Mouse (Mus musculus) intestine, postnatal 0 days (tissue): Measurements from ENCODE around the gene Pik3r1. TPM values are rescaled to one million over a fixed set of nuclear protein-coding genes. Genes with fewer than 3 reads are reported as not detected.

ENCODE experiments used
- ATAC-seq: fragments of 200-750 bp; cut with Nextera tagmentation; 2 replicates; pipeline ENCODE4 v1.8.0; 2017; ENCODE audit warnings: mild to moderate bottlenecking, moderate TSS enrichment, moderate library complexity
- H3K27ac ChIP-seq: fragments of 300-500 bp; sonication (generic); 2 replicates; pipeline ENCODE4 v1.5.1; 2014; ENCODE audit warnings: mild to moderate bottlenecking, low read depth, low read length, moderate library complexity
- H3K27me3 ChIP-seq: fragments of 300-500 bp; sonication (generic); replicated peaks from 2 replicates; pipeline ENCODE4 v1.6.1; 2014; ENCODE audit warnings: low read length, mixed read lengths; ENCODE audit not compliant: control insufficient read depth, insufficient read depth
- H3K36me3 ChIP-seq: fragments of 300-500 bp; sonication (generic); 2 replicates; pipeline ENCODE4 v1.6.1; 2014; ENCODE audit warnings: mild to moderate bottlenecking, moderate library complexity; ENCODE audit not compliant: control insufficient read depth, insufficient read depth
- H3K4me1 ChIP-seq: fragments of 300-500 bp; sonication (generic); replicated peaks from 2 replicates; pipeline ENCODE4 v1.6.1; 2014; ENCODE audit warnings: antibody characterized with exemption, low read length, mixed read lengths; ENCODE audit not compliant: control insufficient read depth, insufficient read depth
- H3K4me2 ChIP-seq: fragments of 300-500 bp; sonication (generic); replicated peaks from 2 replicates; pipeline ENCODE4 v1.6.1; 2014; ENCODE audit warnings: low read depth, mild to moderate bottlenecking, moderate library complexity
- H3K4me3 ChIP-seq: fragments of 300-500 bp; sonication (generic); 2 replicates; pipeline ENCODE4 v1.5.1; 2014; ENCODE audit warnings: low read depth, low read length
- H3K9ac ChIP-seq: fragments of 300-500 bp; sonication (generic); 2 replicates; pipeline ENCODE4 v1.6.1; 2014; ENCODE audit warnings: mild to moderate bottlenecking, low read depth, low read length
- H3K9me3 ChIP-seq: fragments of 300-500 bp; sonication (generic); 2 replicates; pipeline ENCODE4 v1.6.1; 2016; ENCODE audit warnings: mixed run types; ENCODE audit not compliant: control insufficient read depth
- CTCF ChIP-seq: sonication (generic); IDR thresholded peaks from 2 replicates; pipeline ENCODE4 v1.5.1; 2016; ENCODE audit warnings: low read depth, mild to moderate bottlenecking, control low read depth, antibody characterized with exemption, moderate library complexity
- WGBS: fragments of 180-500 bp; shearing (Covaris S2); extraction: QIAGEN DNeasy Blood & Tissue Kit; methylation state at CpG from one replicate; pipeline ENCODE4 v1.1.7; 2014; 5-methylcytosine and 5-hydroxymethylcytosine counted together
- polyA plus RNA-seq: library from polyadenylated mRNA; unstranded; fragments of >200 nt; fragmentation: Nextera tagmentation; extraction: Ambion mirVana; gene quantifications from 2 replicates; pipeline ENCODE4 v1.2.1, GENCODE M21; 2015

The Pik3r1 gene
- polyA plus RNA-seq, 1 experiment from 2014 or later = 14.7 TPM

DNA sequence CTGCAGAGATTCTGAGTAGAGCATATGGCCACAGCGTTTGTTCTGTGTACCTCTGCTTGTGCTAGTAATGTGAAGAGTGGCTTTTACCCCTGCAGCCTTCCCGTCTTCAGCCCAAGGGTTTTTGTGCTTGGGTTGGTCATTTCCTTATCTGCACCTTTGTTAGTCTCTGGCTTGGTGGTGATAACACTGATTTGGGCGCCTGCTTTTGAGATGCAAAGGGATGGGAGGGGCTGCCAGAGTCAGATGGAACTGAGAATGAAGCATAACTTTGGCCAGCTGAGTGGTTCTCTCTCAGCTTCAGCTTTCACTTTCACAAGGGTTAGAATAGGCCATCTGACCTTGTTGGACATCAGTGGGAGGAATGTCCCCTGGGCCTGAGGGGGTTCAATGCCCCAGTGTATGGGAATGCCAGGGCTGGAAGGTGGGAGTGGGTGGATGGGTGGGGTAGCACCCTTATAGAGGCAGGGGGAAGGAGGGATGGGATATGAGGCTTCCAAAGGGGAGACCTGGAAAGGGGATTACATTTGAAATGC is 37.6 kb upstream of the Pik3r1 start:
- no peaks in the 10 kb centered on the region for H3K27me3 ChIP-seq
- no peak overlapping the region for H3K4me2 ChIP-seq
- no peak for ATAC-seq
- no peak for TF ChIP-seq CTCF
- H3K9me3 ChIP-seq = no peaks in the 10 kb centered on the region
- H3K4me3 ChIP-seq = no peak overlapping the region
- 67% methylated on average over 3 of the region's 3 CpGs for WGBS
- H3K36me3 ChIP-seq = no peaks in the 10 kb centered on the region
- H3K4me1 ChIP-seq = 0 out of 2 replicates have a peak, but pooled peaks cover 3% of the 10 kb centered on the region
- no peak overlapping the region for H3K27ac ChIP-seq
- H3K9ac ChIP-seq = no peak overlapping the region

DNA sequence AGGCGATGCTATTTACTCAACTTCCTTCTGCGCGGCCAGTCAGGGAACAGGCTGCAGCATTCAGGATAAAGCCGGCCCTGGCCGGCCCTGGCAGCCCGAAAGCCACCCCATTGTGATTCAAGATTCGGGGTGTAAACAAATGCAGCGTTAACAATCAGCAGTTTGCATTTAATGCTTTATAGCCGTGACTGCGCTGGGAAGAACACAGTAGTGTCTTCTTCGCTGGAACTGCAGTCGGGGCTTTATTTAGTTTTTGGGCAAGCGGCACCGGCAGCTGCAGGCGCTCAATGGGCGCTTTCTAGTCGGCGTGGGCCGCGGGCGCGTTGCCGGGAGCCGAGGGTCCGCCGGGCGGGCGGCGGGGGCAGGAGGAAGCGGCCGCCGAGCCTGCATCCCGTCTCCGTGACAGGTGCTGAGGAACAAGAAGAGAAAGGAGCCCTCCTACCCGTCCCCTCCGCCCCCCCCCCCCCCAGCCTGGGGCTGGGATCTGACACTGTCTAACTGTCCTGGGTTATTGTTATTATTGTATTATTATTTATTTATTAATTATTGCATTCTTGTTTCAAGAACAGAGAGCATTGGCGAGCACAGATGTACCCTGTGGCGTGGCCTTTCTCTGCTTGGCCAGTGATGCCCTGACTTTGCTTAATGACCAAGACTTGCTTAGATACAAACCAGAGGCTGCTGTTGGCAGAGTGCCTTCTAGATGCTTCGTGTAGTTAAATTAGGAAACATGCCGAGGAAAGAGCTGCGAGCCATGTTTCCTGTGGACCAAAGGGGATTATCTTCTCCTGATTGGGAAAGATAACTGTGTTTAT is 33.6 kb upstream of the Pik3r1 start:
- peak overlapping the region; percentile 57 for H3K9ac ChIP-seq
- peaks cover 11% of the 10 kb centered on the region for H3K27me3 ChIP-seq
- ATAC-seq = peak; percentile 77
- H3K9me3 ChIP-seq = no peaks in the 10 kb centered on the region
- no peak for TF ChIP-seq CTCF
- 0 out of 2 replicates have a peak, but pooled peaks cover 3% of the 10 kb centered on the region for H3K4me1 ChIP-seq
- H3K27ac ChIP-seq = peak overlapping the region; percentile 66
- H3K4me3 ChIP-seq = peak overlapping the region; percentile 40
- 8% methylated on average over 41 of the region's 41 CpGs for WGBS
- peak overlapping the region; percentile 85 for H3K4me2 ChIP-seq
- H3K36me3 ChIP-seq = no peaks in the 10 kb centered on the region

DNA sequence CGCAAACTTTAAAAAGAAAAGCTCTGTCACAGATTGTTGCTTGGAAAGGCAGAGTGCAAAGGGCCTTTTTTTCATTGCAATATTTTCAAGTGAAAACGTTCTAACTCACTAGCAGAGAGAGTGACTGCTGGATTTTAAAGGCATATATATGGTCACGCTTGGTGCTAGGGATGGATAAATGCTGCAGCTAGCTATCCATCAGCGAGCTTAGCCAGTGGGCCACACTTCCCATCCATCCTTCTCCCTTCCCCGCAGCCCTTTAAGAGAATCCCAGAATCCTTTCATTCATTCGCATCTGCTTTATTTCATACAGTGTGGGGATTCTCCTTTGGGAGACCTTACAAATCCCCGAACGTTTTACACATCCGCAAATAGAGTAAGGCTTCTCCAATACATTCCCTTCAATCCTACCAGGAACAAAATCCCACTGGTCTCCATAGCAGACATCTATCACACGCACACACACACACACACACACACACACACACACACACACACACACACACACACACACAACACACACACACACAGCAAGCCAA is 32.9 kb upstream of the Pik3r1 start:
- no peak for ATAC-seq
- peak overlapping the region; percentile 85 for H3K4me2 ChIP-seq
- H3K9ac ChIP-seq = no peak overlapping the region
- H3K36me3 ChIP-seq = no peaks in the 10 kb centered on the region
- WGBS = 54% methylated on average over 10 of the region's 10 CpGs
- H3K27ac ChIP-seq = peak overlapping the region; percentile 66; the same call in 1 of the 2 replicates
- no peak for TF ChIP-seq CTCF
- H3K4me3 ChIP-seq = peak overlapping the region; percentile 40
- 0 out of 2 replicates have a peak, but pooled peaks cover 3% of the 10 kb centered on the region for H3K4me1 ChIP-seq
- peaks cover 11% of the 10 kb centered on the region for H3K27me3 ChIP-seq
- no peaks in the 10 kb centered on the region for H3K9me3 ChIP-seq

DNA sequence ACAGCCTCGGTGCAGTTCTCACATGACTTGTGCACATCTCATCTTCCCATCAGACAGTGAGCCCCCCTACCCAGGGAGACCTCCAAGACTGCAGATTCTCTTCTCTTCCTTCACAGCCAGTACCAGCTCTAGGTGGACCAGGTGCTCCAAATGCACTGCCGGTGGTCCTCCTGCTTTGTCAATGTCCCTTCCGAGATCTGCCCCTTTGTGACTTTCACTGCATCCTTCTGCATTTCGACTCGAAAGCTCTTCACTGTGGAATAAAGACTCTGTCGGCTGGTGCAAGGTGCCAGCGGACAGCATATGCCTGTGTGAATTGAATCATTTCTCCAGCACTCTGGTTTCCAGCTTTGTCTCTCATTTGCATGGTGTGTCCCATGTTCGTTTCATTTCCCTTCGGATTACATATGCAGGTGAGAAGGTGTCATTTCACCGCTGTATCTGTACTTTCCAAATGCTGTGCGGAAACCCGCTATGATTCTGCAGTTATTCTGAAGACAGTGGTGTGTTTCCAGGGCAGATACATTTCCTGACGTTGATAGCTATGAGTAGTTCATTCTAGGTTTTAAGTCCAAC is 32.1 kb upstream of the Pik3r1 start:
- no peak for ATAC-seq
- no peaks in the 10 kb centered on the region for H3K9me3 ChIP-seq
- no peak overlapping the region for H3K4me3 ChIP-seq
- peaks cover 11% of the 10 kb centered on the region for H3K27me3 ChIP-seq
- H3K36me3 ChIP-seq = no peaks in the 10 kb centered on the region
- no peak overlapping the region for H3K4me2 ChIP-seq
- 0 out of 2 replicates have a peak, but pooled peaks cover 3% of the 10 kb centered on the region for H3K4me1 ChIP-seq
- 93% methylated on average over 13 of the region's 13 CpGs for WGBS
- H3K9ac ChIP-seq = no peak overlapping the region
- TF ChIP-seq CTCF = no peak
- H3K27ac ChIP-seq = no peak overlapping the region

DNA sequence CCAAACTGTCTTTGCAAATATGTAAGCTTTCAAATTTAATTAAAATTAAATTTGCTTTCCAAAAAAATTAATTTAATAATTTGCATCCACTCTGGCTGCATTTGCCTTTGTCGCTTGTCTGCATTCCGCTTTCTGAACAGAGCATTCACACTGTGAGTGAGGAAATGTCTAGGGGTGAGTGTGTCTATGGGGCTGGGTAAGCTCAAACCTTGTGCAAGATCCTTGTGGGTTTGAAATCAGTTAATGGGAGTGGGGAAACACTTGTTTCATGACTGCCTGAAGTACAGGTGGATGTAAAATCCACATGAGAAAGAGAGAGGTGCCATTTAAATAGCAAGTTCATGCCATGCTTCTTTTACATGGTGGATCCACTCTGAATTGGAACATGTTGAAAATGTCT is 31.3 kb upstream of the Pik3r1 start:
- Histone ChIP-seq H3K27me3 (peaks cover 11% of the 10 kb centered on the region), H3K4me2 (no peak overlapping the region), H3K27ac (no peak overlapping the region), H3K4me3 (no peak overlapping the region), H3K4me1 (0 out of 2 replicates have a peak, but pooled peaks cover 3% of the 10 kb centered on the region), H3K9me3 (no peaks in the 10 kb centered on the region), H3K36me3 (no peaks in the 10 kb centered on the region), H3K9ac (no peak overlapping the region)
- 94% methylated on average over 2 of the region's 2 CpGs for WGBS
- no peak for ATAC-seq
- TF ChIP-seq CTCF = no peak

DNA sequence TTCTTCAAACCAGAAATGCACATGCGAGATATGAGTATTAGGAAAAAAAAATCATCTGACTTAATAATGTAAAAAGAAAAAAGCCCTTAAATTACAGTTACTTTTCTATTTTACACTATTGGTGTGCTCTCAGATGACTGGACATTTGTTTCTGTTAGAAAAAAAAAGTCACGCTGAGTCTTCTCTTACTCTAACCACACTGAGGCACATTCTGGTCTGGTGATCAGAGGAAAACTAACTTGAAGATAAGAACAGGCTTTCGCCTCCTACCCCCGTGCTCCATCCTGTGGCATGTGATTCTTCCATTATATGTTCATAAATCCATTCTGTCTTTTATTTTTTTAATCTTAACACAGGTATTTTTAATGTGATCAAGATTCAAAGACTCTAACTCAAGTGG is 30.5 kb upstream of the Pik3r1 start:
- ATAC-seq = no peak
- Histone ChIP-seq H3K9me3 (no peaks in the 10 kb centered on the region), H3K9ac (no peak overlapping the region), H3K4me2 (no peak overlapping the region), H3K27ac (no peak overlapping the region), H3K4me3 (no peak overlapping the region), H3K4me1 (0 out of 2 replicates have a peak, but pooled peaks cover 3% of the 10 kb centered on the region), H3K27me3 (peaks cover 11% of the 10 kb centered on the region), H3K36me3 (no peaks in the 10 kb centered on the region)
- 89% methylated on average over 4 of the region's 4 CpGs for WGBS
- TF ChIP-seq CTCF = no peak
